Mouse (Mus musculus): ENCODE measurements around the gene Prss50. TPM values are rescaled to one million over a fixed set of nuclear protein-coding genes. Genes with fewer than 3 reads are reported as not detected.

Prss50 gene
- polyA plus RNA-seq, 2 experiments from 2014 or later: not detected

DNA sequence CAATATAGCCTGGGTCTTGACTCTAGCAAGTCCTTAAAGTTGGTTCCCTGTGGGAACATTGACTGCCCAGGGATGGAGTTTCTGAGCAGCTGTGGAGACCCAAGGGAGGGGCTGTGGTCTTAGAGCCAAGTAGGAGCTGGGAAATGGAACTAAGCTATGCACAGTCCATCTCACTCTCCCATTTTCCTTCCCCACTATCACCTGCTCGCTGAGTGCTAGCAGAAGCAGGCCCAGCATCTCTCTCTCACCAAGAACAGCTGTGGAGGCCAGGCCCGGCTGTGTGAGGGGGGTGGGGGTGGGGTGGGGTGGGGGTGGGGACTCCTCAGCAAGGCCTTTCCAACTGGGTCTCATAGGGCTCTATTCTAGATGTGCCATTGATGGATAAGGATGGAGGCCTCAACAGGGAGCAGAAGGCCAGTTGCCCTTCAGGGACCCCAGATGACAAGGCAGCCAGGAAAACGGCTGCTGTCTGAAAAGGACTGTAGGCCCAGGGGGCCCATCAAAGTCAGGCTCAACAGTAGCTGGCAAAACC, 17.0 kb downstream of the Prss50 start:
- ATAC-seq: no peak

DNA sequence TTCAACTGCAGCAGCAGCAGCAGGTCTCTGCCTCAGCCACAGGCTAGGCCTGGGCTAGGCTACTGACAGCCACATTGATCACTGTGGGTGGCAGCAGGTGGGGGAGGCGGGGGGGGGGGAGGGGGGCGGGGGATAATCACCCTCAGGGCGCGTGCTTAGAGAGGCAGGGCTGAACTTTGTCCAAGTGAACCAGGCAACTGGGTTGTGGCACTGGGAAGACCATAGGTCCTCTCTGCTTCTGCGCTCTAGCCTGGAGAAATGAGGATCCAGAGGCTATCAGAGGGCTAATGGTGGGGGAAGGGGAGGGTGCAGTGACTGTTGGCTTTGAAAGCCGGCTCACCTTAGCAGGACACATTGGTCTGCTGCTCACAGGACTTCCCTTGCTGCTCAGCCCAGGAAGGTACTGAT, 17.5 kb downstream of the Prss50 start:
- no peak for ATAC-seq

DNA sequence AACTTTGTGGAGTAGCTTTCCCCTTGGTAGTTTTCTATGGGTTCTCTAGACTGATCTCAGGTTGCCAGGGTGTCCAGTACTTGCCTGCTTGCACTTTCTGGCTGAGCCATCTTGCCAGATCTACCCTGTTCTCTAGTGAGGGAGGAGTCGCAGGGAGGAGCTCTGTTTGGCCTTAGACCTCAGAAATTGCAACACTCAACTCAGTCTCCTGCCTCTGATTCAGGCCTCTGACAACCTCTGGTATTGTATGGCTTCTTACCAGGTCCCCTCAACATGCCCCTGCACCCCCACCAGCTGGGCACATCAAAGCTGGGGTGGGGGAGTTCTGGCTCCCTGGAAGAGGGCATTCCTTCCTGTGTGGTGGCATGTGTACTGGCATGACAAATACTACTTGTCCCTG, 19.6 kb downstream of the Prss50 start:
- ATAC-seq: no peak

DNA sequence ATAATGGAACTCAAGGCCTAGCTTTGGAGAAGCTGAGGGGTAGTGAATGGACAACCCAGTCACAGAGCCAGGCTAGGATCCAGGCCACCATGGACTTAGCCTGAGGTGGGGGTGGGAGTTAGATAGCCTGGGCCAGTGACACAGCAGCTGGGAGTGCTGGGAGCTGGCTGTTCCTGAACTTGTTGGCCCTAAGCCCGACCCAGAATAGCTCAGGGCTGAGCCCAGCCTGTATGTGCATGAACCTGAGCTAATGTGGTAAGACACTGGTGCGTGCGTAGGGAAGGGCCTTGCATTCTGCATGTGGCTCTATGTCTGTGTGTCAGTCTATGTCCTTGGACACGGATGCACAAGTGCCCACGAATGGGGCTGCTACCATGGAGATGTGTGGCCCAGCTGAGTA, 20.1 kb downstream of the Prss50 start:
- ATAC-seq: no peak

DNA sequence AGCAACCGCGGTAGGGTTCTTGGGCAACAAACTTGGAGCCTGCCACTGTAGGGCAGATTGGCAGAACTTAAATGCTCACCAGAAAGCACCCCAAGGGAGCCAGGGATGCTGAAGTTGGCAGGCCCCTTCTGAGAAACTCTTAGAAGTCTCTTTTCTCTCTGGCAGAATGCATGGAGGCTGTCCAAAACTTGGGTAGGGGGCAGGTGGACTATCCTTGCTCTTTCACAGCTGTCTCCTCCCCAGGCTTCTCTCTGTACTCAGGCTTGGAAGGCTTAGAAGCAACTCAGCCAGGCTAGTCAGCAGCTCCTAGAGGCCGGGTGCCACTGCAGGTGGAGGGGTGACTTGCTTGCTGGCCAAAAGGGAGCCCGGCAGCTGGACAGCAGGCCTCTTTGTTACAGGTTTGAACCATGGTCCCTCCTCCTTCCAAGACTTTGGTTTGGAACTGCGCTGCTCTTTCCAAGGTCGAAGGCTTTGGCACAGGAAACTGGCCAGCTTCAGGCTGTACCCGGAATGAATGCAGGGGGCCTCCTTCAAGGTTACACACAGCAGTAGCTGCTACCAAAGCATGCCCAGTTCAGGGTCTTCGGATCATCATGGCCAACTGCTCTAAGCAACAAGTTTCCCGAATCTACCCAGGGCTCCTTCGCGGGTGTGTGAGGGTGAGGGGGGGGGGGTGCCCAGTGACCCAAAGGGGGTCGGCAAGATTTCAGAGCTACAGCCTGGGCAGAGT, 21.6 kb downstream of the Prss50 start, which contains the start of gene Als2cl:
Gene Als2cl (plus strand): TSS at position 680 of the 730 bp plus-strand sequence.
- no peak for ATAC-seq

DNA sequence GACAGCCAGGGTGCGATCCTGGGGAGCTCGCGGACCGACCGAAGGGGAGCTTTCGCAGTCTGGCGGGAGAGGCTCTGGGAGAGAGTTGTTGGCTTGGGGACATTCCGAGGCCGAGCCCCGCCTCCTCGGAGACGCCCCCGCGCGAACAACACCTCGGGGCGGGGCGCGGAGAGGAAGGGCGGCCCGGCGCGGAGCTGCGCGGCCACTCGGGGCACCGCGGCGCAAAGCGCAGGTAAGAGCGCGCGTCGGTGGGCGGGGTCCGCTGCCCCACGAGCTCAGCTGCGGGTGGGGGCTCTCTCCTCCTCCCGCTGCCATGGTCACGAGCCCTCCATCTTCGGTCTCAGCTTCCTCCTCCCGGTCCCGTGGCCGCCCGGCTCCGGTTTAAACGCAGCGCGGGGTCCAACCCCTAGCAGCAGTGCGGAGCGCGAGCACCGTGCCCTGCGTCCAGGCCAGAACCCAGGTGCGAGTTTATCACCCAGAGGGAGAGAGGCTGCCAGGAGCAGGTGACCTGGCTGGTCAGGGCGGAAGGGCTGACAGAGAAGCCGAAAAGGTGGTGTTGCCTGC, 22.3 kb downstream of the Prss50 start, which contains the start of gene Tmie:
Gene Tmie (minus strand): TSS at position 116 of the 564 bp plus-strand sequence.
- peak; percentile 84 for ATAC-seq

DNA sequence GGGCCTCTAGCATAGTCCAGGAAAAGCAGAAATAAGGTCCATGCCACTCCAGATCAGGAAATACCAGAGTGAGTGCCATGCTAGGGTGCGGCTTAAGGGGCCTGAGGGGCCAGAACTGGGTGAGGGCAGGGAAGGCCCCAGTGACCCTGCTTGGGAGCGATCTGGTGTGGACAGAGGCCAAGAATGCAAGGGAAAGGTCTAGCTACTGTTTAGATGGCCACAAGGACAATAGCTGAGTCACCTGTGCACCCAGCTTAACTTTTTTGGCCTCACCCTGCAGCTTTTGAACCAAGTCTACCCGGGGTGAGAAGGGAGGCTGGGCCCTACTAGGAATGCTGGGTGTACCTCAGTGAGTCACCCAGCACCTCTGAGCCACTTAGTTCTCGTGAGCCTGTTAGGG, 23.0 kb downstream of the Prss50 start:
- ATAC-seq: no peak

DNA sequence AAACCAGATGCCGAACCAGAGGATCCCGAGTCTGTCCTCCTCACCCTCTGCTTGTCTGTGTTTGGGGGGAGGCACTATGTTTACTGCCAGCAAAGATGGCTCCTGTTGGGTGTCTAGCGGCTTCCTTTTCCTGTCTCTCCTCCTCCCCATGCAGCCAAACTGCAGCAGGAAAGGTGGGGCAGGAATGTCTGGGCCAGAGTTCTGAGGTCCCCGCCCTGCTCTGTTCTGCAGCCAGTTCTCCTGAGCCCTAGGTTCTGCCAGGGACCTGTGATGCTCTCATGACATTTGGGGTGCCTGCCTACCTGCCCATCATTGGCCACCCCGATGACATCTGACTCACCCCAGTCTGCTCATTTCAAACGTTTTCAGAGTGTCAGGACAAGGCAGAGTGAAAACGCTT, 24.2 kb downstream of the Prss50 start:
- no peak for ATAC-seq

DNA sequence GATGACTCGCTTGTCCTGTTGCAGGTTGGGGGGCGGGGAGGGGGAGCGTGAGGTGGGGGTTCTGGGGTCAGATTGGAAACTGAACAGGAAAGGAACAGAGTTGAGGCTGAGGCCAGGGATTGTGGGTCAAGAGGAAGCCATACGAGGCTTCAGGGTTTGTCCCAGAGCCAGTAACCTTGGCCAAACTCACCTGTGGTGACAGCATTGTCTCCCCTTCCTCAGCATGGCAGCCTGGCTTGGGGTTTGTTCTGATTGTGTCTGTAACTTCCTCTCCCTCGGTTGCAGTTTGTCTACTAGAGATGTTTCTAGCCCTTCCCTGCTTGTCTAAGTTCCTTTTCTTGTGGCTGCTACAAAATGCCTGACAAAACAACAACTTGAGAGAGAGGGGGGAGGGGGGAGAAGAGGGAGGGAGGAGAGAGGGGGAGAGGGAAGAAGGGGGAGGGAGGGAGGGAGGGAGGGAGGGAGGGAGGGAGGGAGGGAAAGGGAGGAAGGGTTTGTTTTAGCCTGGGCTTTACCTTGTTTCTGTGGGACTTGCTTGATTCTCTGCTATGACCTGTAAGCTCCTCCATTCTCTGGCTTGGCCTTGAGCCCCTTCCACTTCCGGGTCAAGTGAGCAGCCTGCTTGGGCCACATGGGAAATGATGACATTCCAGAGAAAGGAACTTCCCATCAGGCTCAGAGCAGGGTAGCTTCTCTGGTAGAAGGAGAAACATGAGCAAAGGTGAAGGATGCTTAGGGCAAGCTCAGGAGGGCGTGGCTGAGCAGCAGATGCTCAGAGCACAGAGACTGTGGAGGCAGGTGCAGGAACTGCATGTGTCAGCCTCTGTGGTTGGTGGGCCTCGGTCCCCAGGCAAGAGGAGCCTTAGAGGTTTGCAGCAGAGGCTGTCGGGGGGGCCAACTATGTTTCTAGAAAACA, 29.9 kb downstream of the Prss50 start:
- no peak for ATAC-seq

DNA sequence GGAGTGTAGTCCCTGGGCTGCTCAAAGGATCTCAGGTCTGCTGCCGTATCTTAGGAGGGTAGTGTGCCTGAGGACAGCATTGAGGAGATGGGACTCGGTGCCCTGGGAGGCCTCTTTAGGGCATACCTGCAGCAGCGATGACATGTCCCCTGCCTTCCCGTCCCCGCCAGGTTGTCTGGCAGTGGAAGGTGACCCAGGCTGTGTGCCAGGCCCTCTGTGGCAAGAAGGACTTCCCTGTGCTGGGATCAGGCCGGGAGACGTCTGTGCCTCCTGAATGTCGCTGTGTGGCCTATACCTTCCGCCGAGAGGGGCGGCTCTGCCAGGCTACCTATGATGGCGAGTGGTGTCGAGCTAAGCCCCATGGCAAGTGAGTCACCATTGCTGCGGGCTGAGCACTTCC, 31.2 kb downstream of the Prss50 start:
- no peak for ATAC-seq

DNA sequence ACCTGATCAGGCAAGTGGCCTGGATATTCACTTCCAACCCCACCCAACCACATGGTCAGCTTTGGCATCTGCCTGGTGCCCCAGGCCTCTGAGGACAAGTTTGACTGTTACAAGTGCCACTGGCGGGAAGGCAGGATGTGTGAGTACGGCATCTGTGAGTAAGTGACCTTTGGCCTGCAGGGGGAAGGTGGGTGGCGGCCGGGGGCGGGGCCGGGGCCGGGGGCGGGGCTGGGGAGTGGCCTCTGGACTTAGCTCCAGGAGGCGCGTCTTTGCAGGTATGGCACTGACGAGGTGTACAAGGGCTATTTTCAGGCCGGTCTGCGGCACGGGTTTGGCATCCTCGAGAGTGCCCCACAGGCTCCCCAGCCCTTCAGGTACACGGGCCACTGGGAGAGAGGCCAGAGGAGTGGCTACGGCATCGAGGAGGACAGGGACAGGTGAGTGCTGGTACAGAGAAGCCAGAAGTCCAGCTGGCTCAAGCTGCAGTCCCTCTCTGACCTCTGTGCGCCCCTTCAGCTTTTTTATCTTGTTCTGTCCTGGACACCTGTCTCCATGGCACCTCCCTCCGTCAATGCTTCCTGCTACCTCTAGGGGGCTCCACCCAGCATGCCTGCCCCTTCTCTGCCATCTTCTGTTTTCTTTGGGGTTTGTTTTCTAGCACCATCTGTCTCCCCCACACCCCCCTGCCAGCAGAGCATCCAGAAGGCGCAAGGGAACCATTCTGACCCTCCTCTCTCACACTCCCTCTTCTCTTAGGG, 32.4 kb downstream of the Prss50 start:
- no peak for ATAC-seq

DNA sequence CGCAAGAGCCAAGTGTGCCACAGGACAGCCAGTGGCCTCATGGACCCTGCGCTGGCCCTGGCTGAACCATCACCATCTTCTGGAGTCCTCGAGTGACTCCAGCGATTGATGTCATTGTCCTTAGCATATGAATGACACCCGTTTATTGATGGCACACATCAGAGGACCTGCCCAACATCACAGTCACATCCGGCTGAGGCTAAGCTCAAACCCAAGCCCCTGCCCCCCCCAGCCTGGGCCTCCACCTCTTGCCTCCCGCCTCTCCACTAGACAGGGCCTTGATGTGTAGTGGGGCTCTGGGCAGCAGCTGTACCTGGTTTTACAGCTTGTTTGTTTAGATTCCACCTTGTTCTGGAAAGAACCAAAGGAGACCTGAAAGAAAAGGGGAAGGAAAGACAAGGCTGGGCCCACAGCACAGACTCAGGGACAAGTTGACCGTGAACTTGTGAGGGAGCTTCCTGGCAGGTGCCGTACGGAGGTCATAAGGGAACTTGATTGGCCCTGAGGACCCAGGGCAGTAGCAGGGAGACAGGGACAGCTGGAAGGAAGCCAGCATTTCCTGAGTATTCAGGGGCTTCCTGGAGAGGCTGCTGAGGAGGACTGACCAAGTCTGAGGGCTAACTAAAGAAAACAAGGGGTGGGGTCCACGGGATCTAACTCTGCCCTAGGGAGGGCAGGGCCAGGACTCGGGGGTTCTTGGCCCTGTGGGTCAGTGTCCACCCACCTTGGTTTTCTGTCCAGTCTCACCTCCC, 33.5 kb downstream of the Prss50 start:
- ATAC-seq: no peak

DNA sequence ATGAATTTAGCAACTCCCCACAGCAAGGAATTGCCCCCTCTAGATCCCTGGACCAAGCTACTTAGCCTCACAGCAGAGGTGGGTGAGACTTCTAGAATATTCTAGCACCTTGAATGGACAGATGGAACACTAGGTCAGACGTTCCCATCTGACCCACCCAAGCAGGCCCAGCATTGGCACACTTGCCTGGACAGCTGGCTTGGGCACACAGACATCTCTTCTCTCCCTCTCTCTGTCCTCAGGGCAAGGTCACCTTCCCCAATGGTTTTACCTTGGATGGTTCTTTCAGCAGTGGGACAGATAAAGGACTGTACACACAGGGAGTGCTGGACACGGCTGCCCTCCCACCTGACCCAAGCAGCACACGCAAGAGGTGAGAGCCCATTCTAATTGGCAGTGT, 34.8 kb downstream of the Prss50 start:
- ATAC-seq: no peak

DNA sequence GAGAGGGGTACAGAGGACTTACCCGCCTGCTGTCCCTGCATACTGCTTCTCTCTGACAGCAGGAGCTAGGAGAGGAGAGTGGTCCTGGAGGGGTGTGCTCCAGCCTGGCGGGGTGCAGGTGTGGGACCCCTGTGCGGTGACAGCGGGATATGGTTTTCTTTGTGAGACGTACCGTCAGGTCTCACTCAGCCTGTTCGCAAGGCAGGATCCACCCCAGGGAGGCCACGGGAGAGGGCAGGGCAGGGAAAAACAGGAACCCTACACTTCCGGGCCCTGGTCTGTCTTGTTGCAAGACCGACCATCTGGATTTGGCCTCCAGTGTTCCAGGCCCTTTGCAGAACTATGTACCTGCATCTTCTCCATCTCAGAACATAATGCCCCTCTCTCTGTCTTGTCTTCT, 35.7 kb downstream of the Prss50 start:
- ATAC-seq: no peak

DNA sequence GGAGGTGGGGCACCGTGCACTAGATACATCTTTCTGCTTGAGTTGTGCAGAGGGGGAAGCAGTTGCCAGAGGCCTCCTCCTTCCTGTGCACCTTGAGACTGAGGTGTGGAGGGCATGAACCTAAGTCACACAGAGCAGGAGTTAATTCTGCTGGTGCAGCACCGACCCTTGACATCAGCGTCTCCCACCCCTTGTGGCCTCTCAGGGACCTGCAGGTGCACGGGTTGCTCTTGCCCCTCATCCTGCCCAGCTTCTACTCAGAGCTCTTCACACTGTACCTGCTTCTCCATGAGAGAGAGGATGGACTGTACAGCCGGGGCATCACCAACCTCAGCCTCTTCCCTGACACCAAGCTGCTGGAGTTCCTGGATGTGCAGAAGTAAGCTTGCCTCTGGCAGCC, 37.7 kb downstream of the Prss50 start:
- ATAC-seq: no peak

DNA sequence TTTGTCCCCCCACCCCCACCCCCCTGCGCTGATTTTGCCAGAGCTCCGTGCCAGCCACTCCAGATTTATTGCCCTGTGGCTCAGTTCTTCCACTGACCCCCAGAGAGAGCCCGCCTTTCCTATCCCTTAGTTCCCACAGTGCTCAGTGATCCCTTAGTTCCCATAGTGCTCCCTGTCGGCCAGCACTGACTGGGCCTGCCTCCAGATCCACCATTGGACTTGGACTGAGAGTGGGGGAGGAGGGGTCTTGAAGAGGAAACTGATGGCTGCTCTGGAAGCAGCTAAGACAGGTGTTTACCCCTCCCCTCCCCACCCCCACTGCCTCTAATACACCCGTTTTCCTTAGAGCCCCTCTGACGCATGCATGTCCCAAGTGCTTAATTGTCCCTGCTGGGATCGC, 38.2 kb downstream of the Prss50 start:
- no peak for ATAC-seq

DNA sequence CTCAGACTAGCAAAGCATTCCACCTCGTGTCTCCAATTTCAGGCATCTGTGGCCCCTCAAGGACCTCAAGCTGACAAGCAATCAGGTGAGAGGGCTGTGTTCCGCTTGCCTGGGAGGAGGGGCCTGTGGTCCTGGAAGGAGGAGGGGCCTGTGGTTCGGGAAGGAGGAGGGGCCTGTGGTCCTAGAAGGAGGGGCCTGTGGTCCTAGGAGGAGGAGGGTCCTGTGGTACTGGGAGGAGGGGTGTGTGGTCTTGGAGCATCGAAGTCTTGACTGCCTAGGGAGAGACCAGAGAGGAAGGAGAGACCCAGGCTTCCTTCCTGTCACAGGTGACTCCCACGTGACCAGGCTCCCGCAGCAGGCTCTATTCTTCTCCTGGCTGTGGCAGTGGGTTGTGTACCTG, 38.8 kb downstream of the Prss50 start:
- peak; percentile 55 for ATAC-seq

DNA sequence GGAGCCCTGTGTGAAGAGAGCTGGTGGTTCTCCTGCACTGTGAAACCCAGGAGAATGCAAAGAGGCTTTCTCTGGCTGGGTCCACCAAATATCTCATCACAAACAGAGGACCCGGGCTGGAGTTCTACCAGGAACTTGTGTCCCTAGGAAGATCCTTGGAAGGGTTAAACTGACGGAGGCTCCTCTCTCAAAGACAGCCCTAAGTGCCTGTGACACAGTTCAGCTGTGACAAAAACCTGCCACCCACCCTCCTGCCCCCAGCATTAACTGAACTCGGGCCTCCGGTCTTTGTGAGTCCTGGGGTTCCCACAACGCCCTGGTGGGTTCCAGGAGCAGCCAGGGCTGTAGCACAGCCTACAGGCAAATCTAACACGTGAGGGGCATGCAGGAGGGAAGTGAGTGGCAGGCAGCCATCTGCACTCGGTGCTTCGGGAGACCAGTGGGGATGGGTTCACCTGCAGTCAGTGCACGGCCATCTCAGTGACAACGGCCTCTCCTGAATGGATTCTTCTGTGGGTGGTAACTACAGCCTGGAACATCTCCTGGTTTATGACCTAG, 41.8 kb downstream of the Prss50 start:
- ATAC-seq: no peak

DNA sequence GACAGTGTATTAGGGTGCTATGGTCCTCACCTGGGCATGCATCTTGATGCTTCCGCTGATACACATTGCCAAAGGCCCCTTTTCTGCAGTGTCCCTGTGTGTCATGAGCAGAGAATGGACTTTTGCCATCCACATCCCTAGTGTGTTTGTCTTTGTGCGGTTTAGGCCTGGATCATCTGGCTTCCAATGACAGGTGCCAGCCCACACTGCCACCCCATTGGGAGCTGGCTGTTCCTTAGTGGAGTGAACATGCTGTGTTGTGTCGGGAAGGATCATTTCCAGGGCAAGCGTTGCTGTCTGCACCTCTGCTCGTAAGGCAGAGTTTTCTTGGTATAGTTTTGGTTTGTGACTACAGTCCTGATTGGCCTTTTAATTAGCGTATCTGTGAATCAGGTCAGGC, 43.4 kb downstream of the Prss50 start:
- no peak for ATAC-seq

DNA sequence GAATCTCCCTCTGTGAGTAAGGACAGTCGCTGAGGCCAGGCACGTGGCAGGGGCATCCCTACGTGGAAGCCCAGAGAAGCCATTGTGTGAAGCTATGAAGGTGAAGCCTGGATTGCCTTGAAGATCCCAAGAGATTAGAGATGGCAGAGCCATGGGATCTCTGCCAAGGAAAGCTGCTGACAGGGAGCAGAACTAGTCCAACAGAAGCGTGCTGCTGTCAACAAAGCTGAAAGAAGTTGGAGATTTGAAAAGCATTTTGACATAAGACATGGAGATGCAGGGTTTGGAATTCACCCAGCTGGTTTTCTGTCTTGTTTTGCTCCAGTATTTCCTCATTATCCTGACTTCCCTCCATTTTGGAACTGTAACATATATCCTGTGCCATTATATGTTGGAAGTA, 44.5 kb downstream of the Prss50 start:
- no peak for ATAC-seq

DNA sequence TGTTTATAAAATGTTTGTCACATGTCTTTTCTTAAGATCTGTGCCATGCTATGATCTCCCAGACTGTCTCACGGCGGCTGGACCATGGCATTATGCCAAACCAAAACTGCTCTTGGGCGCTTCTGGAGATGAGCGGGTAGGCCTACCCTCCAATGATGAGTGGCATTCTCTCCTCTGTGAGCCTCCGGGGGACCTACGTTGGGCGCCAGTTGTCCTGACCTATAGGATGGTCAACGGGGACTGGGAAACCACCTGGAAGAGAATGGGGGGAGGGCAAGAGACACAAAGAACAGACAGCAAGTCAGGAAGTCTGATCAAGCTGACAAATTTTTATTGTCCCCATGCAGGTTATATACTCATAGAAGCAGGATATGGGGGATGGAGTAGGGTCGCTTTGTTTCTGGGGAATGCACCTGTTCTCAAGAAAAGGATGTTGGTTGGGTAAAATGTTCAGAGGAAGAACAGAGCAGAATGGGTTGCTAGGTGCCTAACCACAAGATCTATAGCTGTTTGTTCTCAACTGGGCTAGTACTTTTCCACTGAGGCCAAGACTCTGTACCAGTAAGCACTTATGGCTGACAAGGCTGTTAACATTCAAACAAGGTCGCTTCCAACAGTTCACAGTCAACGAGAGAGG, 49.6 kb downstream of the Prss50 start:
- ATAC-seq: peak; percentile 96
